Mouse (Mus musculus) hindbrain, embryonic 13.5 days (tissue): Measurements from ENCODE around the gene Bcl11b. TPM values are rescaled to one million over a fixed set of nuclear protein-coding genes. Genes with fewer than 3 reads are reported as not detected.

Experiments
- ATAC-seq: fragments of 200-750 bp; cut with Nextera tagmentation; 2 replicates; pipeline ENCODE4 v1.8.0; 2017; ENCODE audit warnings: moderate TSS enrichment; ENCODE audit not compliant: low FRiP score
- H3K27ac ChIP-seq: fragments of 300-500 bp; sonication (generic); 2 replicates; pipeline ENCODE4 v1.5.1; 2015; ENCODE audit warnings: inconsistent platforms, mild to moderate bottlenecking, moderate library complexity
- H3K27me3 ChIP-seq: fragments of 300-500 bp; sonication (generic); 2 replicates; pipeline ENCODE4 v1.6.1; 2015; ENCODE audit warnings: mild to moderate bottlenecking, inconsistent platforms
- H3K36me3 ChIP-seq: fragments of 300-500 bp; sonication (generic); 2 replicates; pipeline ENCODE4 v1.6.1; 2015; ENCODE audit warnings: mild to moderate bottlenecking, inconsistent platforms
- H3K4me1 ChIP-seq: fragments of 300-500 bp; sonication (generic); replicated peaks from 2 replicates; pipeline ENCODE4 v1.6.1; 2015; ENCODE audit warnings: inconsistent platforms
- H3K4me2 ChIP-seq: fragments of 300-500 bp; sonication (generic); 2 replicates; pipeline ENCODE4 v1.6.1; 2015; ENCODE audit warnings: inconsistent platforms, mild to moderate bottlenecking, moderate library complexity
- H3K4me3 ChIP-seq: fragments of 300-500 bp; sonication (generic); 2 replicates; pipeline ENCODE4 v1.5.1; 2015; ENCODE audit warnings: mild to moderate bottlenecking, inconsistent platforms
- H3K9ac ChIP-seq: fragments of 300-500 bp; sonication (generic); 2 replicates; pipeline ENCODE4 v1.6.1; 2015; ENCODE audit warnings: mild to moderate bottlenecking, inconsistent platforms
- H3K9me3 ChIP-seq: fragments of 300-500 bp; sonication (generic); 2 replicates; pipeline ENCODE4 v1.6.1; 2016; ENCODE audit warnings: inconsistent platforms
- WGBS: fragments of 180-500 bp; shearing (Covaris S2); methylation state at CpG from one replicate; pipeline ENCODE4 v1.1.7; 2015; 5-methylcytosine and 5-hydroxymethylcytosine counted together
- polyA plus RNA-seq: library from polyadenylated mRNA; unstranded; fragments of >200 nt; fragmentation: Nextera tagmentation; extraction: Ambion mirVana; gene quantifications from 2 replicates; pipeline ENCODE4 v1.2.1, GENCODE M21; 2015

The Bcl11b gene
- polyA plus RNA-seq, 1 experiment from 2014 or later: 31.0 TPM

DNA sequence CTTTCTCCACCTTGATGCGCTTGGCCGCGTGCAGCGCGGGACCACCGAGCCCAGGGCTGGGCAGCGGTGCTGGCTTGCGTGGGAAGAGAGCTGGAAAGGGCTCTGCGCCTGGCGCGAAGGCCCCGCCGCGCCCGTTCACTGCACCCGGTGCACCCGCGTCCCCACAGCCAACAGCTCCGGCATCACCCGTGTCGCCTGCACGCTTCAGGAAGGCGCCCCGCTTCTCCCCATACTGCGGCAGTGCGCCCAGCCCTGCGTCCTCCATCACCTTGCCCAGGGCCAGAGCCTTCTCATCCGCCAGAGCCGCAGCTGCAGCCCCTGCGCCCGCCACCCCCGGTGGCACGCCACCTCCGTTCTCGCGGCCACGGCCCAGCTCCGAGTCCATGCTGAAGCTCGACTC lies 87.4 kb downstream of the Bcl11b start:
- ATAC-seq: no peak
- Histone ChIP-seq H3K36me3 (peaks cover 25% of the 10 kb centered on the region), H3K9ac (no peak overlapping the region), H3K4me1 (peaks cover 20% of the 10 kb centered on the region), H3K9me3 (peaks cover 19% of the 10 kb centered on the region), H3K4me2 (no peak overlapping the region), H3K27me3 (no peaks in the 10 kb centered on the region), H3K4me3 (no peak overlapping the region), H3K27ac (no peak overlapping the region)
- 98% methylated on average over 39 of the region's 39 CpGs for WGBS

DNA sequence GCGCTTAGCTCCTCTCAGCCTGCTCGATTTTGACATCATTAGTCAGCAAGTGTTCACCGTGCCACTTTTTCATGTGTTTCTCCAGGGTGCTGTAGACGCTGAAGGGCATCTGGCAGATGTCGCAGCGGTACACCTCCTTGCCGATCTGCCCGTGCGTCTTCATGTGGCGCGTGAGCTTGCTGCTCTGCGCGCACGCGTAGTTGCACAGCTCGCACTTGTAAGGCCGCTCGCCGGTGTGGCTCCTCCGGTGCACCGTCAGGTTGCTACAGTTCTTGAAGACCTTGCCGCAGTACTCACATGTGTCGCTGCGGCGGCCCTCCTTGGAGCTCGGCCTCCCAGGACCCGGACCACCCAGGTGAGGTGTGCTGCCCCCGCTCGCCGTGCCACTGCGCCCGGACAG lies 88.0 kb downstream of the Bcl11b start:
- WGBS: 97% methylated on average over 32 of the region's 32 CpGs
- H3K9ac ChIP-seq: no peak overlapping the region
- H3K4me1 ChIP-seq: peaks cover 14% of the 10 kb centered on the region
- H3K4me2 ChIP-seq: no peak overlapping the region
- H3K36me3 ChIP-seq: peaks cover 25% of the 10 kb centered on the region
- no peak overlapping the region for H3K27ac ChIP-seq
- no peak for ATAC-seq
- no peaks in the 10 kb centered on the region for H3K27me3 ChIP-seq
- H3K4me3 ChIP-seq: no peak overlapping the region
- peaks cover 19% of the 10 kb centered on the region for H3K9me3 ChIP-seq

DNA sequence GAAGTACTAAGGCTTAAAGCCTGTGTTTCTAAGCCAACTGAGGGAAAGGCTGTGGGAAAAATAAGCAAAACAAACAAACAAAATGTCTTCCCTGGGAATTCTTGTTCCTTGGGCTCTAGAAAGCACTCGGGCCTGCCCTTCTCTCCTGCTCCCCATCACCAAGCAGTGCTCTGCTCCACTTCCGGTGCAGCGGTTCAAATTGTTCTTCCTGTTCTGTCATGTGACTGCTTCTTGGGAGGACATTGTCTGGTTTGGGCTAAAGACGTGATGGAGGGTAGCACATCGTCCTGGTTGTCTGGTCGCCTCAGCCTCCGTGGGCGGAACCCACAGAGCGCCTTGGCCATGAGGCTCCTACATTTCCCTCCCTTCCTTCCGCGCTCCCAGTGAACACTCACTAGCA lies 94.6 kb downstream of the Bcl11b start:
- Histone ChIP-seq H3K4me2 (no peak overlapping the region), H3K9me3 (peaks cover 6% of the 10 kb centered on the region; the same call in 1 of the 2 replicates), H3K4me1 (peaks cover 10% of the 10 kb centered on the region), H3K36me3 (no peaks in the 10 kb centered on the region), H3K9ac (no peak overlapping the region), H3K27ac (no peak overlapping the region), H3K27me3 (no peaks in the 10 kb centered on the region), H3K4me3 (no peak overlapping the region)
- no peak for ATAC-seq
- 88% methylated on average over 11 of the region's 11 CpGs for whole genome bisulfite sequencing

DNA sequence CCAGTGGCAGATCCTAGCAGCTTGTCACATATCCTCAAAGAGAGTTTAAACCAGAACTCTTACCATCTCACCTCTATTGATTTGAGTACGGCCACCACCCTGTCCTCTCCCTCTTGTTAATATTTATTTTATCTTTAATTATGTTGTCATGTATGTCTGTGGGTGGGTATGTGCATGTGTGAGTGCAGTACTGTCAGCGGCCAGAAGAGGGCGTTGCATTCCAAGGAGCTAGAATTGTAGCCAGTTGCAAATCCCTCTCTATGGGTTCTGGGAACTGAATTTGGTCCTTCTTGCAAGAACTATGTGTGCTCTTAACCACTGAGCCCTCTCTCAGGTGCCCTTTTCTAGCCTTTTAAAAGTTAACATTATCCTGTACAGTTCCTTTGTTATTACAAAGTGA lies 98.1 kb downstream of the Bcl11b start:
- Histone ChIP-seq H3K36me3 (no peaks in the 10 kb centered on the region), H3K9ac (no peak overlapping the region), H3K4me1 (peaks cover 5% of the 10 kb centered on the region; the same call in 1 of the 2 replicates), H3K4me2 (no peak overlapping the region), H3K9me3 (peaks cover 6% of the 10 kb centered on the region; the same call in 1 of the 2 replicates), H3K4me3 (no peak overlapping the region), H3K27me3 (no peaks in the 10 kb centered on the region; the same call in 1 of the 2 replicates), H3K27ac (no peak overlapping the region)
- WGBS: 95% methylated on average over 3 of the region's 3 CpGs
- ATAC-seq: no peak

DNA sequence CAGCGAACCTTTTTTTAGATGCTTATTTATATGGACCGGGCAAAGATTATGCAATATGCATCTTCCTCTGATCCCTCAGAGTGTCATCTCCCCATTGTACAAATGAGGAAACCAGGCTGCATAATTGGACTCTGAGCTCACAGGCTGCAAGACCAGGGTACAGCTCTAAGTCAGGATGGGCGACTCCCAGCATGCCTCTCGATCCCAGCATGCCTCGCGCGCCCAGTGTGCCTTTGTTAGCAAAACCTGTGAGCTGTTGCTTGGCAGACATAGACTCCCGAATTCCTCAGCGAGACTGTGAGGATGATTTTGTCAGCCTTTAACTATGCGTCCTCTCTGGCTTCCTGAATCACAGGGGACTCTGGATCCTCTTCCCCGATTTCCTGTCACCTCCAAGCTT lies 98.9 kb downstream of the Bcl11b start:
- 90% methylated on average over 11 of the region's 11 CpGs for WGBS
- Histone ChIP-seq H3K27me3 (no peaks in the 10 kb centered on the region; the same call in 1 of the 2 replicates), H3K4me1 (peaks cover 5% of the 10 kb centered on the region; the same call in 1 of the 2 replicates), H3K4me3 (no peak overlapping the region), H3K9ac (no peak overlapping the region), H3K9me3 (peaks cover 6% of the 10 kb centered on the region; the same call in 1 of the 2 replicates), H3K4me2 (no peak overlapping the region), H3K27ac (no peak overlapping the region), H3K36me3 (no peaks in the 10 kb centered on the region)
- no peak for ATAC-seq

DNA sequence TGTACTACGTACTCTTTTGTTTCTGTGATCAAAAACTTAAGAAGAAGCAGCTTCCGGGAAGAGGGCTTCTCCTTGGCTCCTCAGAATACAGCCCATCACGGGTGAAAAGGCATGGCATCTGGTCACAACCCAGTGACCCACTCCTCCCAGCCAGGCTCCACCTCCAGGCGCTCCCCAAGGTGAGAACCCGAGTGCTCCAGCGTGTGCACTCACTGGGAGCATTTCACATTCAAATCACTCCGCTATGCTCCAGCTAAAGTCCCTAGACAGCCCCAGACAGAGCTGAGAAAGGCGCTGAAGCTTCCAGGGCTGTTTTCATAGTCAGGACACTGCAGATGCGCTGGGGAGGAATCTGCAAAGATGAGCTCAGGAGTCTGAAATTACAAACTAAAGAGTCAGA lies 99.5 kb downstream of the Bcl11b start:
- Histone ChIP-seq H3K27me3 (no peaks in the 10 kb centered on the region; the same call in 1 of the 2 replicates), H3K36me3 (no peaks in the 10 kb centered on the region), H3K4me3 (no peak overlapping the region), H3K9me3 (peaks cover 6% of the 10 kb centered on the region; the same call in 1 of the 2 replicates), H3K9ac (no peak overlapping the region), H3K4me1 (peaks cover 5% of the 10 kb centered on the region; the same call in 1 of the 2 replicates), H3K4me2 (no peak overlapping the region), H3K27ac (no peak overlapping the region)
- WGBS: 33% methylated on average over 9 of the region's 9 CpGs
- ATAC-seq: no peak

DNA sequence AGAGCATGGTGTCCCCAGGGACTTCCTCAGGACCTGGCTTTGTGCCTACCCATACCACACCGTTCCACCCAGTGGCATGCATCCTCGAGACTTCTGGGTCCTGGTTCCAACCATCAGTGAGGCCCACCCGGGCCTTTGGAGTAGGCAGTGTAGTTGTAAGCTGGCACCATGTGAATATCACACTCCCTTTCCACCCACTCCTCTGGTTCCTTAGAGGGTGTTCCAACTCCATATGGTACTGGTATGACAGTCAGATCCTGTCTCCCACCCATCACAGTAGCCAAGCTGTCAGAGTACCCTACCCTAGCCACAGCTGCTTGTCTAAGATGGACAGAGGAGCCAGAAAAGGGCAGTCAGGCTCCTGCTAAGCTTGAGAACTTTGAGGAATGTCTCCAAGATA lies 112.0 kb downstream of the Bcl11b start:
- 92% methylated on average over 3 of the region's 3 CpGs for WGBS
- no peak for ATAC-seq
- H3K27me3 ChIP-seq: peaks cover 8% of the 10 kb centered on the region; the same call in 1 of the 2 replicates
- H3K4me2 ChIP-seq: no peak overlapping the region
- no peak overlapping the region for H3K9ac ChIP-seq
- peaks cover 19% of the 10 kb centered on the region for H3K4me1 ChIP-seq
- H3K36me3 ChIP-seq: no peaks in the 10 kb centered on the region
- no peaks in the 10 kb centered on the region for H3K9me3 ChIP-seq
- H3K4me3 ChIP-seq: no peak overlapping the region
- no peak overlapping the region for H3K27ac ChIP-seq

DNA sequence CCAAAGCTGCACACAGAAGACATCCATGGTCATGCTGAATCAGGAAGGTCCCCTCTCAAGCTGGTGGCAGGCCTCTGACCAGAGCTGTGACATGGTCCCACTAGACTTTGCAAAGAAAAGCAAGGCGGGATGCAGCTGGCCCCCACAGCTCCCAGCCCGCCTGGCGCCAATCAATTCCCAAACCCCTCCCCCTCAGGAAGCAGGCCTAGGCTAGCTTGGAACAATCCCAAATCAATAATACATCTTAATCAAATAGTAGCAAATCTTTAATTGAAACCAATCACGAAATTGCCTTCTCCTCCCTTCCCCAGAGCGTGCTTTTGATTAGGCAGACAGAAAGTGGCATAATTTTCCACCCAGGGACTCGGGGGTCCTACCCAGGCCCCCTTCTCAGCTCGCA lies 113.1 kb downstream of the Bcl11b start:
- Histone ChIP-seq H3K4me2 (no peak overlapping the region), H3K9ac (no peak overlapping the region), H3K27me3 (peaks cover 8% of the 10 kb centered on the region; the same call in 1 of the 2 replicates), H3K9me3 (no peaks in the 10 kb centered on the region), H3K4me3 (no peak overlapping the region), H3K36me3 (no peaks in the 10 kb centered on the region), H3K27ac (no peak overlapping the region; the same call in 1 of the 2 replicates), H3K4me1 (peaks cover 19% of the 10 kb centered on the region)
- ATAC-seq: no peak
- WGBS: 78% methylated on average over 7 of the region's 7 CpGs

DNA sequence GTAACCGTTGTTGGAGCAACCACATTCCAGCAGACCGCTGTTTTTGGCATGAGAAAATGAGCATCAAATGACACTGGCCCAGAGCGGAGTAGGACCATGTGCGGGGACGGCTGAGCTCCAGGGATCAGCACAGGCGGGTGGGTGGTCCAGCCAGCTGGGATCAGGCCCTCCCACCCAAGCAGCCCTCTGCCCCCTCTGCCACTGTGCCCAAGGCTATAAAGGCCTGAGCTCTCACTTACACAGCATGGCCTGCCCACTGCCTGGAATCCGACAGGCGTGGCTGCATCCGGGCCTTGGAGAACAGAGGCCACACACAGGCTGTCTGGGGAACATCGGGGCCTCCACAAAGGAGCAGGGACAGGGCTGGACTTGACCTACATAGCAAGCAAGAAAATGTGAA lies 113.6 kb downstream of the Bcl11b start:
- WGBS: 63% methylated on average over 10 of the region's 10 CpGs
- no peaks in the 10 kb centered on the region for H3K36me3 ChIP-seq
- ATAC-seq: no peak

DNA sequence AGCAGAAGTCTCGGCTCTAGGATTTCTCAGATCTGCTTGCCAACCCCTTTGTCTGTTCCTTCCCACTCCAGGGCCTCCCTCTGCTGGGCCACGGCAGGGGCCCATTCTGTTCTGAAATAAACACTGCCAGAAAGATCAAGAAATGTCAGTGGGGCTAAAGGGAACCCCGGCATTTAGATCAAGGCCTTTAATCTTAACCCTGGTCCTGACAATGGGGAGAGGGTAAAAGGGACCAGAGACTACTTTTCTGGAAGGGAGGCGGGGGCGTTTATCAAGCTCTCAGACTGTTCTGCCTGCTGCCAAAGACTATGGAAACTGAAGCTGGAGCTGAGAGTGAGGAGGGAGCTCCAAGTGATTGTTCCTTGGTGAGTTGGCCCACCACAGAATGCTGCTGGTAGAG lies 114.8 kb downstream of the Bcl11b start:
- Histone ChIP-seq H3K4me1 (peaks cover 19% of the 10 kb centered on the region), H3K4me3 (no peak overlapping the region), H3K27ac (no peak overlapping the region), H3K4me2 (no peak overlapping the region), H3K9me3 (no peaks in the 10 kb centered on the region), H3K36me3 (no peaks in the 10 kb centered on the region), H3K27me3 (peaks cover 8% of the 10 kb centered on the region; the same call in 1 of the 2 replicates), H3K9ac (no peak overlapping the region)
- 32% methylated on average over 5 of the region's 5 CpGs for WGBS
- no peak for ATAC-seq

More for the DNA sequence above, 113.6 kb downstream of the Bcl11b start:
- Histone ChIP-seq H3K27ac (no peak overlapping the region; the same call in 1 of the 2 replicates), H3K4me1 (peaks cover 19% of the 10 kb centered on the region), H3K9me3 (no peaks in the 10 kb centered on the region), H3K27me3 (peaks cover 8% of the 10 kb centered on the region; the same call in 1 of the 2 replicates), H3K9ac (no peak overlapping the region), H3K4me3 (no peak overlapping the region), H3K4me2 (no peak overlapping the region)

DNA sequence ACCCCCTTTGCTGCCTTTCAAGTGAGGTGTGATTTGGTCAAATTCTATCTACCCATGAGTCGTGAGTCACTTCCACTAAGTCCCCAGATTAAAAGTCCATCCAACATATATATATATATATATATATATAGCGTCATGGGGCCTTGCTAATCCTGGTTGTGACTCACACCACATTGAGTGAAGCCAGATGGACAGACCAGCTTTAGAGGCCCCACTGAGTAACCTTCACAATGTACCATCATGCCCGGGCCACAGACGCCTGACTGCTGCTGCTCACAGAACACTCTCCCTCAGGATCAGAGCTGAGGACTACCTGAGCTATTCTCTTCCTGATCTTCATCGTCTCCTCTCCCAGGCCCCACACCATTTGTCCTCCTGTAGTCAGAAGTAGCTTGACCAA lies 115.4 kb downstream of the Bcl11b start:
- Histone ChIP-seq H3K9me3 (no peaks in the 10 kb centered on the region), H3K36me3 (no peaks in the 10 kb centered on the region), H3K4me1 (peaks cover 19% of the 10 kb centered on the region), H3K27me3 (peaks cover 8% of the 10 kb centered on the region; the same call in 1 of the 2 replicates), H3K9ac (no peak overlapping the region), H3K27ac (no peak overlapping the region), H3K4me2 (no peak overlapping the region), H3K4me3 (no peak overlapping the region)
- no peak for ATAC-seq
- WGBS: 86% methylated on average over 5 of the region's 5 CpGs

DNA sequence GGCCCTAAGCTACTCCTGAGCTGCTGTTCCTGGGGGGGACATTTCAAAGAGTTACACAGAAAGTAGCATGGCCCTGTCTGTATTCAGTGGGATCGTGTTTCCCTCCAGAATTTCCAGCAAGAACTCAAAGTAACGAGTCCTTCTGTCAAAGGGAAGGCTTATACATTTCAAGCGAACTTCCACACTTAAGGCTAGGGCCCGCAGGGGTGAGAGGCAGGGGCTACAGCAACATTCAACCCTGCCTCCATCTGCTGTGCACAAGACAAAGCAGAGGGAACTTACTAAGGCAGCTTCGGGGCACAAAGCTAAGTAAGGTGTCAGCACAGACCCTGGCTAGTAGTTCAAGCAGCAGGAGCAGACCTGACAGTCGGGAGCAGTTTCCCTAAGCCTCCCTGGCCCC lies 115.8 kb downstream of the Bcl11b start:
- WGBS: 71% methylated on average over 6 of the region's 6 CpGs
- Histone ChIP-seq H3K4me2 (no peak overlapping the region), H3K27ac (no peak overlapping the region), H3K4me3 (no peak overlapping the region), H3K27me3 (peaks cover 8% of the 10 kb centered on the region; the same call in 1 of the 2 replicates), H3K9ac (no peak overlapping the region), H3K36me3 (no peaks in the 10 kb centered on the region), H3K9me3 (no peaks in the 10 kb centered on the region), H3K4me1 (peaks cover 19% of the 10 kb centered on the region)
- ATAC-seq: no peak

DNA sequence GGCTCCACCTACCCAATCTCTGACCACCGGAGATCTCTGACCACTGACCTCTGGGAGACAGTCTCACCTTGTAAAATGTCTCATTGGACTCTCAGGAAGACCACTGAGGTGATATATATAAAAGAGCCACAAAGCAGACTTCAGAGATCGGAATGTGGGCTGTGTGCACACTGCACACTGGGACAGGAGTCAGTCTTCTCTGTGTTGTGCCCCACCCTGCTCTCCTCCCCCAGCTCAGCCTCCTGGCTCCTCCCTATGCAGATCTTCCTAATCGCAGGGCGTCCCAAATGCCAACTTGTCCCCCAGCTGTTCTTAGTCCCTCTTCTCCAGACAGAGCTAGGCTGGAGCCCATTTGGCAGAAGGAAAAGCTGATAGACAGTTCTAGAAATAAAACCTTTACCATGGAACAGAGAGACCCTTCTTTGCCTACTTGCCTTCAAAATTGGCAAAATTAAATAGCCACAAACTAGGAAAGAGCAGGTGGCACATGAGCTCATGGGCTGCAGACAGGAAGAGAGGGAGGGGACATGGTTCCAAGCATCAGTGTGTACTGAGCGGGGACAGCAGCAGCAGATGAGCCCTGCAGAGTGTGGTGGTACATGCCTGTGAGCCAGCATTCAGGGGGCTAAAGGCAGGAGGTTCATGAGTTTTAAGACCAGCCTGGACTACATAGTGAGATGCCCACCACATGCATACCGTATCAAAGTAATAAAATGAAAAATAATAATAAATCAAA lies 118.9 kb downstream of the Bcl11b start:
- no peaks in the 10 kb centered on the region for H3K36me3 ChIP-seq

More for the DNA sequence above, 118.9 kb downstream of the Bcl11b start:
- WGBS: 72% methylated on average over 6 of the region's 6 CpGs
- Histone ChIP-seq H3K27me3 (peaks cover 8% of the 10 kb centered on the region; the same call in 1 of the 2 replicates), H3K4me1 (peaks cover 14% of the 10 kb centered on the region), H3K9ac (no peak overlapping the region), H3K27ac (no peak overlapping the region), H3K9me3 (no peaks in the 10 kb centered on the region), H3K4me3 (no peak overlapping the region), H3K4me2 (no peak overlapping the region)
- no peak for ATAC-seq
